Mouse (Mus musculus) kidney, adult 9 months (tissue): Measurements from ENCODE around the gene Zfp446.
"Not testable (repeated sequence)": the region's sequence is repeated elsewhere in the genome, so short reads cannot be mapped to it uniquely, and the experiment has no call there.

ENCODE experiments used
- DNase-seq: peaks from one replicate; pipeline ENCODE4 v3.0.0; 2022

The Zfp446 gene

GRCm38 (mm10) chr7:12977682-12978389, at the start of gene Zfp446:
Gene Zfp446 (plus strand): TSS chr7:12977848.
- DNase-seq = peak; percentile 99

- no peak for DNase-seq
Measured at GRCm38 (mm10) chr7:12933615-12934140, 44.0 kb upstream of the Zfp446 start.

GRCm38 (mm10) chr7:12934808-12935207, 42.8 kb upstream of the Zfp446 start:
- no peak for DNase-seq

- DNase-seq = not testable (repeated sequence)
Measured at GRCm38 (mm10) chr7:12937254-12937803, 40.3 kb upstream of the Zfp446 start.

GRCm38 (mm10) chr7:12940599-12940998, 37.0 kb upstream of the Zfp446 start:
- no peak for DNase-seq

- no peak for DNase-seq
Measured at GRCm38 (mm10) chr7:12943488-12943887, 34.2 kb upstream of the Zfp446 start.

GRCm38 (mm10) chr7:12949032-12949871, 28.4 kb upstream of the Zfp446 start:
- peak; percentile 97 for DNase-seq

GRCm38 (mm10) chr7:12949872-12950229, 27.8 kb upstream of the Zfp446 start:
- DNase-seq = no peak

- DNase-seq = no peak
Measured at GRCm38 (mm10) chr7:12954896-12955295, 22.8 kb upstream of the Zfp446 start.

GRCm38 (mm10) chr7:12957511-12957910, 20.1 kb upstream of the Zfp446 start:
- no peak for DNase-seq

GRCm38 (mm10) chr7:12958948-12959347, 18.7 kb upstream of the Zfp446 start:
- DNase-seq = no peak

- DNase-seq = no peak
Measured at GRCm38 (mm10) chr7:12959718-12960117, 17.9 kb upstream of the Zfp446 start.

GRCm38 (mm10) chr7:12961511-12962141, 16.0 kb upstream of the Zfp446 start:
- DNase-seq = peak; percentile 55

- peak; percentile 94 for DNase-seq
Measured at GRCm38 (mm10) chr7:12965678-12966091, 12.0 kb upstream of the Zfp446 start, which contains the start of gene Zfp324. Gene Zfp324 (plus strand): TSS chr7:12965838.

- DNase-seq = peak; percentile 61
Measured at GRCm38 (mm10) chr7:12966104-12966845, 11.4 kb upstream of the Zfp446 start.

- DNase-seq = no peak
Measured at GRCm38 (mm10) chr7:12970906-12971305, 6.7 kb upstream of the Zfp446 start.

GRCm38 (mm10) chr7:12978931-12979722, 1.5 kb downstream of the Zfp446 start:
- DNase-seq = no peak

GRCm38 (mm10) chr7:12979776-12980175, 2.1 kb downstream of the Zfp446 start:
- no peak for DNase-seq

- no peak for DNase-seq
Measured at GRCm38 (mm10) chr7:12980291-12980690, 2.6 kb downstream of the Zfp446 start.

GRCm38 (mm10) chr7:12985724-12986123, 8.1 kb downstream of the Zfp446 start:
- no peak for DNase-seq

GRCm38 (mm10) chr7:12986906-12987305, 9.3 kb downstream of the Zfp446 start:
- no peak for DNase-seq
